ENCODE assay signal across 9 mouse cellular contexts in genomic region chr2:122611654-122611973, GRCm38 (mm10). TPM values are rescaled to one million over a fixed set of nuclear protein-coding genes. Genes with fewer than 3 reads are reported as not detected.
DNase-seq lines count a peak whose midpoint lies in the region; ATAC-seq lines count a peak whose summit lies in the region.
"Had no signal": no experiment of that assay in that cellular context is flagged by ENCODE, and none has a peak within 500 bp of the region (broad histone marks: within the 10 kb centered on the region; RNA-seq: fewer than 3 reads in every experiment).

No protein-coding gene starts in this region.

- peaks cover 11% of the 10 kb centered on the region for H3K27me3 ChIP-seq in heart, embryonic 16.5 days (ENCODE audit: control insufficient read depth, insufficient read depth, low read length)
- H3K27me3 ChIP-seq in embryonic facial prominence, embryonic 10.5 days (replicated peaks; ENCODE audit: low read depth, poor library complexity, severe bottlenecking): peaks cover 42% of the 10 kb centered on the region
- peaks cover 7% of the 10 kb centered on the region; the same call in 1 of the 2 replicates for H3K27me3 ChIP-seq in intestine, embryonic 15.5 days (replicated peaks)
- no peaks in the 10 kb centered on the region for H3K27me3 ChIP-seq in midbrain, embryonic 16.5 days (ENCODE audit: control insufficient read depth, insufficient read depth, low read depth, low read length)

- H3K27ac ChIP-seq in heart, embryonic 16.5 days (ENCODE audit: low read length): no peak overlapping the region
- H3K27ac ChIP-seq in embryonic facial prominence, embryonic 10.5 days (replicated peaks): no peak overlapping the region
- H3K27ac ChIP-seq in intestine, embryonic 15.5 days: no peak overlapping the region
- no peak overlapping the region for H3K27ac ChIP-seq in midbrain, embryonic 16.5 days (ENCODE audit: low read length)

- peak overlapping the region; percentile 73; the same call in 1 of the 2 replicates for H3K9ac ChIP-seq in heart, embryonic 16.5 days (ENCODE audit: low read length)
- no peak overlapping the region for H3K9ac ChIP-seq in intestine, embryonic 15.5 days
- H3K9ac ChIP-seq in midbrain, embryonic 16.5 days (ENCODE audit: low read depth, low read length): peak overlapping the region; percentile 89; the same call in 1 of the 2 replicates

- intact Hi-C loops in heart, postnatal 10 days (cut with DNase I): loop anchor here (5.0 kb wide), 1 partner anchor 34 kb away; no protein-coding TSS in a partner anchor

- DNase-seq in heart, postnatal 10 days: no peak
- DNase-seq in embryonic facial prominence, embryonic 10.5 days (ENCODE audit: low spot score): no peak
- no peak for DNase-seq in right cerebral cortex, postnatal 10 days (ENCODE audit: low spot score in 2 of 2)
- no peak for DNase-seq in cerebellum, adult 8-10 months
- DNase-seq in lung, postnatal 14 days: no peak

- peaks cover 2% of the 10 kb centered on the region; the same call in 1 of the 2 replicates for H3K9me3 ChIP-seq in heart, embryonic 16.5 days (replicated peaks; ENCODE audit: control insufficient read depth, low read length)
- H3K9me3 ChIP-seq in embryonic facial prominence, embryonic 10.5 days: no peaks in the 10 kb centered on the region
- no peaks in the 10 kb centered on the region for H3K9me3 ChIP-seq in intestine, embryonic 15.5 days
- H3K9me3 ChIP-seq in midbrain, embryonic 16.5 days (replicated peaks; ENCODE audit: control insufficient read depth, low read length, poor library complexity, severe bottlenecking): no peaks in the 10 kb centered on the region

- 73% methylated on average over 4 of the region's 4 CpGs for WGBS in heart, embryonic 16.5 days
- 85% methylated on average over 4 of the region's 4 CpGs for WGBS in embryonic facial prominence, embryonic 10.5 days
- WGBS in intestine, embryonic 15.5 days: 78% methylated on average over 4 of the region's 4 CpGs
- WGBS in midbrain, embryonic 16.5 days: 85% methylated on average over 4 of the region's 4 CpGs

- H3K4me2 ChIP-seq in heart, embryonic 16.5 days (ENCODE audit: low read depth, low read length): peak overlapping the region; percentile 98
- H3K4me2 ChIP-seq in intestine, embryonic 15.5 days (replicated peaks): peak overlapping the region; percentile 95
- H3K4me2 ChIP-seq in midbrain, embryonic 16.5 days (ENCODE audit: low read length): peak overlapping the region; percentile 80

- H3K4me3 ChIP-seq in heart, embryonic 16.5 days (ENCODE audit: low read length): no peak overlapping the region; the same call in 1 of the 2 replicates
- H3K4me3 ChIP-seq in embryonic facial prominence, embryonic 10.5 days: peak overlapping the region; percentile 70
- H3K4me3 ChIP-seq in intestine, embryonic 15.5 days (replicated peaks): peak overlapping the region; percentile 52
- H3K4me3 ChIP-seq in midbrain, embryonic 16.5 days (ENCODE audit: low read depth, low read length): peak overlapping the region; percentile 76

- no peaks in the 10 kb centered on the region for H3K36me3 ChIP-seq in heart, embryonic 16.5 days (ENCODE audit: control insufficient read depth, insufficient read depth)
- no peaks in the 10 kb centered on the region for H3K36me3 ChIP-seq in embryonic facial prominence, embryonic 10.5 days (replicated peaks)
- no peaks in the 10 kb centered on the region for H3K36me3 ChIP-seq in intestine, embryonic 15.5 days
- no peaks in the 10 kb centered on the region for H3K36me3 ChIP-seq in midbrain, embryonic 16.5 days (ENCODE audit: control insufficient read depth, insufficient read depth, low read length)

- no peak for ATAC-seq in heart, embryonic 16.5 days (replicated peaks; ENCODE audit: extremely low read depth, insufficient read depth, low FRiP score)
- ATAC-seq in intestine, embryonic 15.5 days: no peak
- ATAC-seq in midbrain, embryonic 16.5 days: no peak

- peaks cover 10% of the 10 kb centered on the region; the same call in 1 of the 2 replicates for H3K4me1 ChIP-seq in heart, embryonic 16.5 days (ENCODE audit: control insufficient read depth, insufficient read depth, low read length)
- peaks cover 8% of the 10 kb centered on the region; the same call in 1 of the 2 replicates for H3K4me1 ChIP-seq in embryonic facial prominence, embryonic 10.5 days
- H3K4me1 ChIP-seq in intestine, embryonic 15.5 days (replicated peaks): peaks cover 3% of the 10 kb centered on the region; the same call in 1 of the 2 replicates
- H3K4me1 ChIP-seq in midbrain, embryonic 16.5 days (ENCODE audit: control insufficient read depth, insufficient read depth, low read length): no peaks in the 10 kb centered on the region

RNA-seq across cellular contexts. Expression of gene Gatm, which starts 0.5 kb away (rescaled TPM):
- 8.3 and 10.5 TPM in 2 replicates for polyA plus RNA-seq in heart, embryonic 16.5 days (2015; fragmentation: Nextera tagmentation; extraction: Ambion mirVana)
- total RNA-seq in heart, postnatal 10 days (2021): 1 to 10 TPM; 7.5 to 8.2 TPM
- polyA plus RNA-seq in embryonic facial prominence, embryonic 10.5 days (2016; fragmentation: Nextera tagmentation; extraction: Ambion mirVana): 6.6 and 7.2 TPM in 2 replicates
- polyA plus RNA-seq in intestine, embryonic 15.5 days (2015; fragmentation: Nextera tagmentation; extraction: Ambion mirVana): 18.9 and 23.9 TPM in 2 replicates
- 45.2 and 56.3 TPM in 2 replicates for polyA plus RNA-seq in midbrain, embryonic 16.5 days (2015; fragmentation: Nextera tagmentation; extraction: Ambion mirVana)

RNA-seq across cellular contexts. Expression of gene AA467197, which starts 25.2 kb away (rescaled TPM):
- 0.90 and 4.4 TPM in 2 replicates for polyA plus RNA-seq in heart, embryonic 16.5 days (2015; fragmentation: Nextera tagmentation; extraction: Ambion mirVana)
- total RNA-seq in heart, postnatal 10 days (2021): under 1 TPM in 1 of 2 experiments, not detected in 1; 0.45 TPM
- 0.35 and 0.63 TPM in 2 replicates for polyA plus RNA-seq in embryonic facial prominence, embryonic 10.5 days (2016; fragmentation: Nextera tagmentation; extraction: Ambion mirVana)
- 7.1 and 7.3 TPM in 2 replicates for polyA plus RNA-seq in intestine, embryonic 15.5 days (2015; fragmentation: Nextera tagmentation; extraction: Ambion mirVana)
- polyA plus RNA-seq in midbrain, embryonic 16.5 days (2015; fragmentation: Nextera tagmentation; extraction: Ambion mirVana): 0.30 TPM in 1 of 2 replicates, not detected in the other
- polyA plus RNA-seq: CD4-positive, CD25-positive, alpha-beta regulatory T cell, adult 4 months had no signal
